Mouse (Mus musculus) lung, postnatal 0 days (tissue): Measurements from ENCODE around the gene Susd2. TPM values are rescaled to one million over a fixed set of nuclear protein-coding genes. Genes with fewer than 3 reads are reported as not detected.
A peak's percentile ranks its signal among the peaks of the same experiment; 100 is the strongest.

Source experiments
- ATAC-seq: fragments of 200-750 bp; cut with Nextera tagmentation; 2 replicates; pipeline ENCODE4 v1.8.0; 2017; ENCODE audit warnings: moderate library complexity
- DNase-seq: peaks from one replicate; pipeline ENCODE4 v3.0.0-alpha.2; 2016; ENCODE audit warnings: low spot score
- H3K27ac ChIP-seq: fragments of 300-500 bp; sonication (generic); 2 replicates; pipeline ENCODE4 v1.5.1; 2014; ENCODE audit warnings: antibody characterized with exemption, mild to moderate bottlenecking, low read length, mixed read lengths
- H3K27me3 ChIP-seq: fragments of 300-500 bp; sonication (generic); replicated peaks from 2 replicates; pipeline ENCODE4 v1.6.1; 2014; ENCODE audit warnings: low read length, mixed read lengths; ENCODE audit not compliant: insufficient read depth
- H3K36me3 ChIP-seq: fragments of 300-500 bp; sonication (generic); 2 replicates; pipeline ENCODE4 v1.6.1; 2014; ENCODE audit warnings: low read length, mixed read lengths; ENCODE audit not compliant: insufficient read depth
- H3K4me1 ChIP-seq: fragments of 300-500 bp; sonication (generic); 2 replicates; pipeline ENCODE4 v1.6.1; 2014; ENCODE audit warnings: antibody characterized with exemption, low read depth, low read length, mixed read lengths; ENCODE audit not compliant: insufficient read depth
- H3K4me2 ChIP-seq: fragments of 300-500 bp; sonication (generic); replicated peaks from 2 replicates; pipeline ENCODE4 v1.6.1; 2014; ENCODE audit warnings: low read depth, mild to moderate bottlenecking, low read length, moderate library complexity, mixed read lengths
- H3K4me3 ChIP-seq: fragments of 300-500 bp; sonication (generic); 2 replicates; pipeline ENCODE4 v1.5.1; 2014; ENCODE audit warnings: low read depth, low read length
- H3K9ac ChIP-seq: fragments of 300-500 bp; sonication (generic); replicated peaks from 2 replicates; pipeline ENCODE4 v1.6.1; 2014; ENCODE audit warnings: low read depth, mild to moderate bottlenecking
- H3K9me3 ChIP-seq: fragments of 300-500 bp; sonication (generic); 2 replicates; pipeline ENCODE4 v1.6.1; 2016; ENCODE audit warnings: low read length, mixed read lengths
- CTCF ChIP-seq: IDR thresholded peaks from 2 replicates; pipeline ENCODE4 v1.5.1; 2016; ENCODE audit warnings: antibody characterized with exemption, mild to moderate bottlenecking
- EP300 ChIP-seq: IDR thresholded peaks from 2 replicates; pipeline ENCODE4 v1.6.1; 2016; ENCODE audit warnings: antibody characterized with exemption, mild to moderate bottlenecking, control low read depth
- WGBS: fragments of 180-500 bp; shearing (Covaris S2); extraction: QIAGEN DNeasy Blood & Tissue Kit; methylation state at CpG from one replicate; pipeline ENCODE4 v1.1.7; 2014; 5-methylcytosine and 5-hydroxymethylcytosine counted together
- polyA plus RNA-seq: library from polyadenylated mRNA; unstranded; fragments of >200 nt; fragmentation: Nextera tagmentation; extraction: Ambion mirVana; gene quantifications from 2 replicates; pipeline ENCODE4 v1.2.1, GENCODE M21; 2015

The Susd2 gene
- polyA plus RNA-seq, 1 experiment from 2014 or later: 9.3 TPM

DNA sequence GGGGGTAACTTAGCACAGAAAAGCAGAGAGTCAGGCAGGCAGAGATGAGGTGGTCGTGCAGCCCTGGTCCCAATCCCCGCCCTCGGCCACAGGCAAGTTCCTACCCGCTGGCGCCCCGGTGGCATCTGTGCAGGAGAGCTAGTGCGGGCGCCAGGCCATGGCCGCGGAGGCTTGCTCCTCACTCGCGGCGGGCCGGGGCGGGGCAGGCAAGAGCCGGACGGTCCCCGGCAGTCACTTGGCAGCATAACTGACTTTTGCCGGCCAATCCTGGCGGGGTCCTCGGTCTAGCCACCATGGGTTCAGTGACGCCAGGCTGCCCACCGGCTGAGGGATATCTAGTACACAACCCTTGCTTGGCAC, 24.1 kb upstream of the Susd2 start:
- peak overlapping the region; percentile 84 for H3K4me2 ChIP-seq
- peaks cover 11% of the 10 kb centered on the region for H3K4me1 ChIP-seq
- H3K4me3 ChIP-seq: peak overlapping the region; percentile 80
- peaks cover 4% of the 10 kb centered on the region; the same call in 1 of the 2 replicates for H3K36me3 ChIP-seq
- H3K9me3 ChIP-seq: no peaks in the 10 kb centered on the region
- H3K27ac ChIP-seq: peak overlapping the region; percentile 87
- ATAC-seq (peak; percentile 84), DNase-seq (peak; percentile 85)
- no peaks in the 10 kb centered on the region for H3K27me3 ChIP-seq
- 1% methylated on average over 20 of the region's 23 CpGs for WGBS
- TF ChIP-seq CTCF: no peak; the same call in 1 of the 2 replicates
- peak overlapping the region; percentile 72 for H3K9ac ChIP-seq

DNA sequence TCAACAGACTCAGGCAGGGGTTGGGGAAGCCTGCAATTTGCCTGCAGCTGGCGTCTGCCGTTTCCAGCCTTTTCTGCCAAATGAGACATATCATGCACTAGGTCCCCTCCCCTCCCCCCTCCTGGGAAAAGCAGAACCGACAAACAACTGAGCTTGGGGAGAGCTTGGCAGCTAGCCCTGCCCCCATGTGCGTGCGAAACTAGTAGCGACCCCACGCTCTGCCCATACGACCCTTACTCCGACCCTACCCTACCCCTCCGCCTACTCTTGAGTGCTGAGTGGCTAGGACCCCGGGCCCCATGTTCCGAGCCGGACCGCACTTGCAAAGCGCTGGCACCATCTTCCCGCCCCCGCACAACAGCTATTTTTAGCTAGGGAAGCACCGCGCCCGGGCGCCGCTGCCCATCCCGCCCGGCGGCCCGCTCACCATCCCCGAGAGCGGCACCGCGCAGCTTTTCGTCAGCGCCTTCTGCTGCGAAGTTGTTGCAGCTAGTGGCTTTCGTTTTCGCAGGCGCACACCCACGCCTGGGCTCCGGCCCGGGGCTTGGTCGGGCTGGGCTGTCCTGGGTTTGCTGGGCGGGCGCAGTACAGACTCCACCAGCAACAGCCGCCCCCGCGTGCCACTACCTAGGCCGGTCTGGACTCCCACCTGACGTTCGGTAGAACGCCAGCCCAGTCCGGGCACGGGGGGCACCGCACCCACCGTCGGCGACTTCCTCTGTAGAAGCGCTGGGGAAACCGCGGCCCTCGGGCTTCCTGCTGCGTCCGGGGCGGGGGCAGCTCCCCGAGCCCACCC, 23.5 kb upstream of the Susd2 start:
- peak overlapping the region; percentile 87 for H3K27ac ChIP-seq
- WGBS: under 1% methylated on average over 63 of the region's 63 CpGs
- TF ChIP-seq EP300 (no peak), CTCF (no peak)
- H3K9ac ChIP-seq: peak overlapping the region; percentile 72
- H3K27me3 ChIP-seq: no peaks in the 10 kb centered on the region
- H3K9me3 ChIP-seq: no peaks in the 10 kb centered on the region
- peak; percentile 83 for ATAC-seq
- peak; percentile 68 for DNase-seq
- H3K4me2 ChIP-seq: peak overlapping the region; percentile 84
- H3K4me3 ChIP-seq: peak overlapping the region; percentile 80
- peaks cover 11% of the 10 kb centered on the region for H3K4me1 ChIP-seq
- H3K36me3 ChIP-seq: peaks cover 4% of the 10 kb centered on the region; the same call in 1 of the 2 replicates

DNA sequence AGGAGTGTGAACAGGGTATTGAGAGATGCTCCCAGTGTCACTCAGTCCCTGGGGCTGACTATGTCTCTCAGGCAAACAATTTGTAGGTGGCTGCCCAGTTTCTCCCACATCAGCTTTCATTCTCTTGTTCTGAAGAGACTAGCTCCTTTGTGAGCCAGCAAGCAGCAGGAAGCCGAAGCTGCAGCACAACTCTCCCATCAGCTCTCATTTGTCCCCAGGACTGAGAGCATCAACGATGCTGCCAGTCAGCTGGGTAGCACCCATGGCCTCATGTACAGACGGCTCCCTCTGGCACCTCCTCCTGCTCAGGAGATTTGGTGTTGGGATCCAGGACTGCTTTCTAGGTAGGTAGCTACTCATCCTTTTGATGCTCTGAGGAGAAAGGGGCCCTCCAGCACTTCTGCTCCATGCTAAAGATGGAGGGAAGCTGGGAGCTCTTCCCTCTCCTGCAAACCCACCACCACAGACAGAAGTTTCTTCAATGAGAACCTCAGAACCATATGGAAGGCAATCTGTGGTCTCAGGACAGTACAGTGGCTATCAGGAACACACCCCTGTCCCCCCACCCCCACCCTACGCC, 22.7 kb upstream of the Susd2 start:
- peak overlapping the region; percentile 80 for H3K4me3 ChIP-seq
- no peaks in the 10 kb centered on the region for H3K9me3 ChIP-seq
- H3K27me3 ChIP-seq: no peaks in the 10 kb centered on the region
- 39% methylated on average over 4 of the region's 4 CpGs for WGBS
- peaks cover 11% of the 10 kb centered on the region for H3K4me1 ChIP-seq
- H3K27ac ChIP-seq: no peak overlapping the region
- TF ChIP-seq CTCF: no peak
- no peak for TF ChIP-seq EP300
- ATAC-seq: no peak
- peaks cover 6% of the 10 kb centered on the region; the same call in 1 of the 2 replicates for H3K36me3 ChIP-seq
- peak overlapping the region; percentile 72 for H3K9ac ChIP-seq
- H3K4me2 ChIP-seq: peak overlapping the region; percentile 84
- DNase-seq: no peak

DNA sequence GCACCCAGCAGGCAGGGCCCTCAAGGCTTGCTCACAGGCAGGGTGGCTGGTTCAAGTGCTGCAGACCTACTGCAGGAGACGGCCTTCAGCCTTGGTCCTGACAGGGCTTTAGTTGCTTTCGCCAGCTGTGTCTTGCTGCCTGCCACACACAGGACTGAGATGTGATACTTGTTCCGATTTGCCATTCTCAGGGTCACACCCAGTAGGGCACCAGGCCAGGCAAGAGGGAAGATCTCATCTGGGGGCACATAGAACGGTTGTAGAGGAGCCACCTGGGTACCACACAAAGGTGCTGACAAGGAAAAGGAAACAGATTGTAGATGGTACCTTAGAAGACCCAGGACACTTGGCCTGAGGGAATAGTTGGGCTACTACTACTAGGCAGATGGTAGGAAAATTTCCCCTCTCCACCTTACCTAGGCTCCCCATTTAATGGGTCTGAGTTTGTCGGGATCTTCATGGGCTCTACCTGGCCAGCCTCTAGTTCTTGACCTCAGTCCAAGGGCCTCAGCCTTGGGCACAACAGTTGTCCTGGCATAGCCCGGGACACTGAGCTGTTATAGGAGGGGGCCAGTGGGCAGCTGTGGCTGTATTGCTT, 21.0 kb upstream of the Susd2 start:
- H3K36me3 ChIP-seq: peaks cover 8% of the 10 kb centered on the region; the same call in 1 of the 2 replicates
- no peak overlapping the region for H3K9ac ChIP-seq
- no peaks in the 10 kb centered on the region for H3K9me3 ChIP-seq
- no peak overlapping the region for H3K4me3 ChIP-seq
- DNase-seq: no peak
- TF ChIP-seq EP300: no peak
- no peak for TF ChIP-seq CTCF
- H3K4me2 ChIP-seq: no peak overlapping the region
- no peaks in the 10 kb centered on the region for H3K27me3 ChIP-seq
- 78% methylated on average over 6 of the region's 6 CpGs for WGBS
- H3K4me1 ChIP-seq: peaks cover 11% of the 10 kb centered on the region
- H3K27ac ChIP-seq: no peak overlapping the region
- ATAC-seq: no peak

DNA sequence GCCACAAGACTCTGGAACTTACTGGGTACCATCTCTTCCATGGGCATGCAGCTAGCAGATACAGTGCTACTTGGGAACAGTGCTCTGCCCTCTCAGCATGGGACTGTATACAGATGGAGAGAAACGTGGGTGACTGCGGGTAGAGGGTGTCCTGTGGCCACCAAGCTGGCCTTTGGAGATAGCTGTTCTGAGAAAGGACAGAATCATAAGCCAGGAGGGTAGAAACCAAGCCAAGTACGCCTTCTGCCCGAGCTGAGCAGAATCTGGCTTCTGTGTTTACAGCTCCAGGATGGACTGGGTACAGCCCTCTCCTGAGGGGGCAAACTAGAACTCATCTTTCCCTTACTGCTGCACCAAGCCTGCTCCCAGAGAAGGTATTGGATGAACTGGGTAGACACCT, 18.8 kb upstream of the Susd2 start:
- ATAC-seq (no peak), DNase-seq (no peak)
- H3K4me2 ChIP-seq: no peak overlapping the region
- H3K27me3 ChIP-seq: no peaks in the 10 kb centered on the region
- no peak overlapping the region for H3K9ac ChIP-seq
- 91% methylated on average over 4 of the region's 4 CpGs for WGBS
- peaks cover 8% of the 10 kb centered on the region for H3K4me1 ChIP-seq
- no peaks in the 10 kb centered on the region for H3K9me3 ChIP-seq
- TF ChIP-seq EP300: no peak
- no peak for TF ChIP-seq CTCF
- no peak overlapping the region for H3K4me3 ChIP-seq
- H3K27ac ChIP-seq: no peak overlapping the region
- peaks cover 16% of the 10 kb centered on the region for H3K36me3 ChIP-seq

DNA sequence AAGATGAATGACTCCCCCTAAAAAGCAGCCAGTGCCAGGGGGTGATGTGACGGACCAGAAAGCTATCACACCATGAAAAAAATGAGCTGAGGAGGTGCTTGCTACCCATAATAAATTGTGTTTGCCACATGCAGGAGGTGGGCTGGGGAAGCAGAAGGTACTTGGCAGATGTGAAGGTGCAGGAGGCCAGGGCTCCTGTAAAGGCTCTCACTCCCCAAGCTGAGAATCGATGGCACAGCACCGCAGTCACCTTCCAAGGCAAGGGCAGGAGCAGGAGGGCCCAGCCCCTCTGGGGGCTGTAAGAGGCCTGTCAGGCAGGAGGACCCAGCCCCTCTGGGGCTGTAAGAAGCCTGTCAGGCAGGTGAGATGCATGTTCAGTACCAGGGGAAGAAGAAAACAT, 18.1 kb upstream of the Susd2 start:
- H3K27ac ChIP-seq: no peak overlapping the region
- H3K9me3 ChIP-seq: no peaks in the 10 kb centered on the region
- peaks cover 22% of the 10 kb centered on the region for H3K36me3 ChIP-seq
- 91% methylated on average over 3 of the region's 3 CpGs for WGBS
- DNase-seq (no peak), ATAC-seq (no peak)
- peaks cover 8% of the 10 kb centered on the region for H3K4me1 ChIP-seq
- no peaks in the 10 kb centered on the region for H3K27me3 ChIP-seq
- TF ChIP-seq CTCF: no peak
- no peak overlapping the region for H3K9ac ChIP-seq
- no peak overlapping the region for H3K4me3 ChIP-seq
- H3K4me2 ChIP-seq: no peak overlapping the region
